Mouse (Mus musculus) embryonic stem cell, embryonic (primary cell): ENCODE results near the gene Ppp6r1.

Experiments
- CTCF ChIA-PET, 4 experiments: fragments of 300-600 bp in 2 of 4; fragments of 350-600 bp in 2 of 4; sonication (Branson Sonifier 250); formaldehyde crosslinking; loops; one replicate each; lab custom pipeline; 2022; ENCODE audit warnings: inconsistent platforms in 2 of 4; lab: Charles Lee
- POLR2A ChIA-PET, 4 experiments: fragments of 300-600 bp in 2 of 4; fragments of 350-600 bp in 2 of 4; sonication (Branson Sonifier 250); formaldehyde crosslinking; loops; one replicate each; lab custom pipeline; 2022; ENCODE audit warnings: antibody characterized with exemption in 4 of 4, inconsistent platforms in 1 of 4; lab: Charles Lee

Gene Ppp6r1

DNA sequence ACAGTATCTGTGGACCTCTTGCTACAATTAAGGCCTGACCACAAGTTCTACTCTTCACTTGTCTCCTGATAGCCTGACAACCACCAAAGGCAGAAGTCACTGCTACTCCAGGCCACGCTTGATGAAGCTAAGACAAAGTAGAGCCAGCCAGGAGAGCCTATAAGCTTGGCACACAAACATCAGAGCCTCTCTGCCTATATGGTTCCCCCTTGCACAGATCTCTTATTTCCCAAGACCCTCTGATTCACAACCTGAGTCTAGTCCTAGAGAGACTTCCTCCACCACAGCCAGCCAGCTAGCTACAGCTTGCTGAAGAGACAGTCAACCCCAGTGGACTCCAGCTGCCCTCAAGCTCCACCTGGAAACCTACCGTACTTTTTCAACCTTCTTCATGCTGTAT is 10.8 kb downstream of the Ppp6r1 start:
- CTCF ChIA-PET: interaction anchor here in 3 of 4 experiments (0.5 to 1.4 kb wide), 4 partner anchors 45 to 366 kb away, joined by 3 to 16 read pairs (median 5); partner anchors contain the start of gene Zfp524 (in 1 of the 3)
- POLR2A ChIA-PET: interaction anchor here (0.5 to 2.6 kb wide), 23 partner anchors 8 to 403 kb away, joined by 3 to 13 read pairs (median 4); partner anchors contain the start of genes Ppp6r1 (in 2 of the 4), Rpl28 (in 2 of the 4), Cox6b2 (in 1 of the 4) and Fiz1 (in 1 of the 4)

DNA sequence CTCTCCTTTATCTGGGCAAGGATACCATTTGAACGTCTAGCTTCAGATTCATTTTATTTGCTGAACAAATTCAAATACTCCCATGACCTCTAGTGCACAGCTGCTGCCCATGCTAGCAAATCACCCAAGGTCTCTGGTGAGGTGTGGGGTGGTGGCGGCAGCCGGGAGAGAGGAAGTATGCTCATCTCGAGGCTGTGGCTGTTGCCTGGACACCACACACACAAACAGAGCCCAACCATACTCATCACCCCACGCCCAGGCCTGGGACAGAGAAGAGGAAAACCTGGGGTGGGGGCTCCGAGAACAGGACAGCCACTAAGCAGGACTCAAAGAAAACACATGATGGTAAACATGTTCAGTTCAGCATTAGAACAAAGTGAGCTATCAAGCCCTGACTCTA is 11.5 kb downstream of the Ppp6r1 start:
- CTCF ChIA-PET: interaction anchor here in 2 of 4 experiments (0.6 to 1.4 kb wide), 4 partner anchors 11 to 367 kb away, joined by 3 to 16 read pairs (median 6); partner anchors contain the start of gene Zfp524 (in 1 of the 2)
- POLR2A ChIA-PET: interaction anchor here in 3 of 4 experiments (0.5 to 2.6 kb wide), 28 partner anchors 9 to 404 kb away, joined by 3 to 13 read pairs (median 4); partner anchors contain the start of genes Ppp6r1 (in 2 of the 3), Cox6b2 (in 1 of the 3), Fiz1 (in 1 of the 3) and Hspbp1 (in 1 of the 3)

DNA sequence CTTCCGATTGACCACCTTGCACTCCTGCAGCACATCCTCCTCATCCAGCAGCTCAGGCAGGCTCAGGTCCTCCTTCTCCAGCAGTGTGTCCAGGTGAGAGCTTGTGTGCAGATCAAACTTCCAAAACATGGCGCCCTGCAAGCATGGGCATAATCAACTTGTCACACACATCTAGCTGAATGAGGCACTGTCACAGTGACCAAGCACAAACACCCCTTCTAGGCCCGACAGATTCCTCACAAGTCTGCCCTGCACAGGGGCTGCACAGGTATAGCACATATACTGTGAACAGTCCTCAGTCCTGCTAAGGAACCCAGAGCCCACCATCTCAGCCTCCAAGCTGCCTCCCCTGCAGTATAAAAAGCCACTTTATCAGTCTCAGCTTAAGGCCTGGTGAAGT is 12.0 kb downstream of the Ppp6r1 start:
- CTCF ChIA-PET: interaction anchor here in 2 of 4 experiments (0.6 to 1.4 kb wide), 3 partner anchors 10 to 160 kb away, joined by 3 to 5 read pairs (median 3); no protein-coding TSS in a partner anchor

DNA sequence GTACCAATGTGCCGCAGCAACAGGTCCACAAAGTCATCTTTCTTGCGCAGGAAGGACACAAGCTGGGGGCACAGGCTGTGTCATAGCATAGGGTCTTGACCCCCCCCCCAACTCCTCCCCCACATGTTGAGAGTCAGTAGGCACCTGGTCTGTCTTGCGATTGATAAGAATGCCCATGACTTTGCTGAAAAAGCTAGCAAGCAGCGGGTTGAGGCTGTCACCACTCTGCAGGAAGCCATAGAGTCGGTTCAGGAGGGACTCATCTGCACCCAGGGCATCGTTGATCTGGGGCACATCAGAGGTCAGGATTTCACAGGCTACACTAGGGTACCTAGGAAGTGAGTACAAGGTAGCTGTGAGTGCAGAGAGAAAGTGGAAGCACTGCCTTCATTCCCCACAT is 15.6 kb downstream of the Ppp6r1 start:
- ChIA-PET CTCF (no interaction called here), POLR2A (interaction anchor here in 2 of 4 experiments (0.5 to 3.1 kb wide), 7 partner anchors 13 to 169 kb away, joined by 3 to 13 read pairs (median 8); partner anchors contain the start of genes Ube2s (in 2 of the 2), Hspbp1 (in 1 of the 2) and Ppp6r1 (in 1 of the 2))

More for the DNA sequence above, 12.0 kb downstream of the Ppp6r1 start:
- POLR2A ChIA-PET: interaction anchor here in 3 of 4 experiments (0.7 to 2.6 kb wide), 23 partner anchors 10 to 254 kb away, joined by 3 to 13 read pairs (median 4); partner anchors contain the start of genes Ppp6r1 (in 2 of the 3), Cox6b2 (in 1 of the 3), Hspbp1 (in 1 of the 3) and Rpl28 (in 1 of the 3)

DNA sequence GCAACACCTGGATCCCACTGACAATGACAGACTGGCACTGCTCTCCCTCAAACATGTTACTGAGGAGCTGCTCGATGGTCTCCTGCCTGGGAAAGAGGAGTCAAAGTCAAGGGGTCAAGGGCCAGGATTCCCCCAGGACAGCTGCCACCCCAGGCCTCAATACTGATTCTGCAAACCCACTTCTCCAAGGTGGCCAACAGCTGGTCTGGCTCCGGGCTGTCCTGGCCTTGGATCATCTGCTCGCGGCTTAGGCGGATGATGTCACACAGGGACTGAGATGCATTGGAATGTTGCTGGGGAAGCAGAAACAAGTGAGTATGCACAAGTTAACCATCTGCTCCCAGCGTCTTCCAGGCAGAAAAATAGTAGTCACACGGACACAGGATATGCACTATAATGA is 16.9 kb downstream of the Ppp6r1 start:
- CTCF ChIA-PET: interaction anchor here in 1 of 4 experiments (2.1 kb wide), 1 partner anchor 18 kb away, joined by 6 read pairs; no protein-coding TSS in a partner anchor
- POLR2A ChIA-PET: interaction anchor here in 3 of 4 experiments (0.5 to 3.1 kb wide), 16 partner anchors 14 to 171 kb away, joined by 3 to 13 read pairs (median 4); partner anchors contain the start of genes Cox6b2 (in 2 of the 3), Ube2s (in 2 of the 3), Hspbp1 (in 1 of the 3) and Ppp6r1 (in 1 of the 3)

DNA sequence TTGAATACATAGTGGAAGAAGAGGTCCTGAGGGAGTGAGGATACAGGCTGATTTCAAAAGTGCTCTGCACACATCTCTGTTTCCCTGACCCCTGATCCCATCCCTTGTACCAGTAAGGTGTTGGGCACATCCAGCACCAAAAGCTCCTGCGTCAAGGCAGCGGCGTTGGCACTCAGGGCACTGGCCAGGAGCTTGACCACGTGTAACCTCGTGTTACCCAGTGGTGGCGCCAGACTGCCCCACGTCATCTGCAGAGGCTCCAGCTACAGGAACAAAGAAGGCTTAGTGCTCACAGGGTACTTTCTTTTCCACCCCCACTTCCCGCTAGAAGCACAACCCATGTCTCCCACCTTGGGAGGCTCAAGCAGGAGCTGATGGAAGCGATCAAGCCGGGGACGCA is 17.7 kb downstream of the Ppp6r1 start:
- ChIA-PET POLR2A (interaction anchor here in 2 of 4 experiments (0.6 to 3.1 kb wide), 17 partner anchors 11 to 180 kb away, joined by 3 to 13 read pairs (median 4); partner anchors contain the start of genes Cox6b2 (in 2 of the 2), Rpl28 (in 2 of the 2), Ppp6r1 (in 1 of the 2) and Ube2s (in 1 of the 2)), CTCF (interaction anchor here in 2 of 4 experiments (0.5 to 2.1 kb wide), 4 partner anchors 17 to 315 kb away, joined by 3 to 6 read pairs (median 5); no protein-coding TSS in a partner anchor)

DNA sequence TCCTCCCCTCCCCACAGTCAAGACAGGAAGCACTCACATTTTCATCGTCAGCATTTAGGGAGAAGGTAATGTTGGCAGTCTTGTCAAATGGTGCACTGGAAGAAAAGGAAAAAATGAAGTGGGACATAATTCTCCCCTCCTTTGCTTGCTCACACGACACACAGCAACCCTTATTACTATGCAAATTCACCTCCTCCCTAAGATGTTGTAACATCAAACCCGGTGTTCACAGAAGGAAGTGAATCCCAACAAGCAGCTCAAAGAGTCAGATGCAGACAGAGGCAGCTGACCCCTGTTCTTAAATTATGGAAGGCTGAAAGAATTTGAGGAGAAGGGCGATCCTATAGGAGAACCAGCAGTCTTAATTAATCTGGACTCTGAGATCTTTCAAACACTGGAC is 22.6 kb downstream of the Ppp6r1 start:
- POLR2A ChIA-PET: interaction anchor here in 2 of 4 experiments (0.6 to 1.2 kb wide), 4 partner anchors 16 to 176 kb away, joined by 3 to 6 read pairs (median 3); partner anchors contain the start of gene Cox6b2 (in 1 of the 2)
- CTCF ChIA-PET: interaction anchor here in 2 of 4 experiments (0.7 kb wide), 2 partner anchors 12 to 88 kb away, joined by 3 to 4 read pairs; no protein-coding TSS in a partner anchor

DNA sequence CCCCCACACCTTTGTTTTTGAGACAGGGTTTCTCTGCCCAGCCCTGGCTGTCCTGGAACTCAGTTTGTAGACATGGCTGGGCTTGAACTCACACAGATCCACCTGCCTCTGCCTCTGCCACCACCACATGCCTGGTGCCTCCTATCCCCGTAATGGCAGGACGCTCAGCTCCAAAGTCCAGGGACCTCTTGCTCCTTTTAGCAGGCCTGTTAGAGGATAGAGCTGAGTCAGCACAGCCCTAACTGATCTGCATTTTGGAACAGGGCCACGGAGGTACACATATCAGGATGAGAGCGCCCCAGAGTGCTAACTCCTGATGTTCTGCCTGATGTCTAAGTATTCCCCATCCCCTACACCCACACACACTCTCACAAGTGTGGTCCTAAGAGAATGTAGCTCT is 27.8 kb downstream of the Ppp6r1 start, which contains the start of gene Tmem86b:
Tmem86b (minus strand) TSS at position 392 of the 400 bp plus-strand sequence.
- CTCF ChIA-PET: interaction anchor here in 1 of 4 experiments (0.6 kb wide), 1 partner anchor 104 kb away, joined by 3 read pairs; no protein-coding TSS in a partner anchor
- POLR2A ChIA-PET: interaction anchor here in 1 of 4 experiments (0.6 to 1.7 kb wide), 3 partner anchors 50 to 181 kb away, joined by 4 read pairs; partner anchors contain the start of gene Ube2s

DNA sequence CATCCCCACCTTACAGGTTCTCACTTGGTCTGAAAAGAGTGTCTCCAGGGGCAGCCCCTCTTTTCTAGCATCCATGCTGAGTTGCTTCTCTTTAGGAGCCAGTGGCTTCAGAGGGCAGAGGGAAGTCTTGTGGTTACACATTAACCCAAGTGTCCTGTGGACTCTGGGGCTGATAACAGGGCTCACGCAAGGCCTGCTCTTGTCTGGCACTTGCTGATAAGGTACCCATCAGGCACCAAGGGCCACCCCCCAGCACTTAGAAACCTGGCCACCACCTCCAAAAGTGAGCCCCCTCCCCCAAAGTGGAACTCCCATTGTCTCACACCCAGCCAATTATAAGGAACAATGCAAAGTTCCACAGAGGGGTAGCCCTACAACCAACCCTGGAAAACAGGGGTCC is 28.6 kb downstream of the Ppp6r1 start:
- POLR2A ChIA-PET: interaction anchor here in 2 of 4 experiments (1.0 to 1.7 kb wide), 2 partner anchors 162 to 182 kb away, joined by 3 to 4 read pairs; partner anchors contain the start of genes Rpl28 (in 1 of the 2) and Ube2s (in 1 of the 2)
- CTCF ChIA-PET: no interaction called here

DNA sequence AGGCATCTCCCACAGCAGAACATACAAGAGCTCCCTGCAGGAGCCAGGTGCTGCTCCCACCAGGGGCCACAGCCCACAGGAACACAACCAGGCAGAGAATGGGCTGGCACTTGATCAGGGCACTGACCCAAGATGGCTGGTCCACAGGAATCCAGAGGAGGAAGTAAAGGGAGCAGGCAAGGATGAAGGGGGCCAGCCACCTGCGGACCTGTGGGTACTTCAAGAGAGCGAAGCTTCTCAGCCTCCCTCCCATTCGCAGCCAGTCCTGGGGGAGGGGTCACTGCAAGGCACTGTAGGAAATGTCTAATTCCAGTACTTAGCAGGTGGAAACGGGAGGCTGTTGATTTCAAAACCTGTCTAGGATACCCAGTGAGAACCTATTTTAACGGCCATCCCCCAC is 29.2 kb downstream of the Ppp6r1 start:
- POLR2A ChIA-PET: interaction anchor here in 2 of 4 experiments (1.0 to 1.2 kb wide), 3 partner anchors 122 to 169 kb away, joined by 3 read pairs; partner anchors contain the start of gene Rpl28 (in 1 of the 2)

DNA sequence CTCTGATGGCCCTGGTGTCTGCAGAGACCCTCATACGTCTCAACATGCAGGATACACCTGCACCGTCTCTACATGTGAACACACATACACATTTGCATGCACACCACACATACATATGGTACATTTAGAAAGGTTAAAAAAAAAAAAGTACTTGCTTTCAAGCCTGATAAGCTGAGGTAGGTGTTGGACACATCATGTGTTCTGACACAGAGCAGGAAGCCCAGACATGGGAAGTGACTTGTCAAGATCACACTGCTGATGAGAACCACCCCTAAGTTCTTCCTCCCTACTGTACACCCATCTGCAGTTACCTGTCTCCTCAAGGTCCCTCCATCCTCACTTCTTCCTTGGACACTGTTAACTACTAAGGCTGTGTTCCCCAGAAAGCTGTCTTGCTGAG is 32.9 kb downstream of the Ppp6r1 start:
- CTCF ChIA-PET: interaction anchor here in 2 of 4 experiments (0.6 to 1.1 kb wide), 2 partner anchors 77 to 181 kb away, joined by 3 read pairs; no protein-coding TSS in a partner anchor
- POLR2A ChIA-PET: interaction anchor here in 2 of 4 experiments (1.0 to 1.6 kb wide), 5 partner anchors 14 to 114 kb away, joined by 3 to 5 read pairs (median 3); partner anchors contain the start of gene Kmt5c (in 1 of the 2)

More for the DNA sequence above, 29.2 kb downstream of the Ppp6r1 start:
- CTCF ChIA-PET: interaction anchor here in 2 of 4 experiments (0.6 kb wide), 2 partner anchors 177 to 504 kb away, joined by 3 read pairs; no protein-coding TSS in a partner anchor

DNA sequence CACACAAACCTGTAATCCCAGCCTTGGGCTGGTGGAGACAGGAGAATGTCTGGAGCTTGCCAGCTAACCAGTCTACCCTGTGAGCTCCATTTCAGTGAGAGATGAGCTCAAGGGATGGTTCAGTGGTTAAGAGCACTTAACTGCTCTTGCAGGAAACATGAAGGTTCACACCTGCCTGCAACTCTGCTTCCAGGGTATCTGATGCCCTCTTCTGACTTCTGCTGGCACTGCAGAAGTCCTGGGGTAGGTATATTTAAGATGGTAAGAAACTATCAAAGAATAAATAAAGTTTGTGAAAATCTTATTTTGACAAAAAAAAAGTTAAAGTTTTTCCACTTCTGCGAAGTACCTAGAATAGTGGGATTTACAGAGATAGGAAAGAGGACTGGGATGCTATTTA is 34.5 kb downstream of the Ppp6r1 start:
- ChIA-PET POLR2A (interaction anchor here in 3 of 4 experiments (1.0 to 2.4 kb wide), 7 partner anchors 12 to 276 kb away, joined by 3 to 8 read pairs (median 3); partner anchors contain the start of genes Dnaaf3 (in 1 of the 3), Rpl28 (in 1 of the 3) and Ube2s (in 1 of the 3)), CTCF (interaction anchor here (0.6 to 1.8 kb wide), 19 partner anchors 9 to 340 kb away, joined by 3 to 11 read pairs (median 4); partner anchors contain the start of genes Isoc2a (in 1 of the 4), Kmt5c (in 1 of the 4), Rpl28 (in 1 of the 4) and Tmem238 (in 1 of the 4))

DNA sequence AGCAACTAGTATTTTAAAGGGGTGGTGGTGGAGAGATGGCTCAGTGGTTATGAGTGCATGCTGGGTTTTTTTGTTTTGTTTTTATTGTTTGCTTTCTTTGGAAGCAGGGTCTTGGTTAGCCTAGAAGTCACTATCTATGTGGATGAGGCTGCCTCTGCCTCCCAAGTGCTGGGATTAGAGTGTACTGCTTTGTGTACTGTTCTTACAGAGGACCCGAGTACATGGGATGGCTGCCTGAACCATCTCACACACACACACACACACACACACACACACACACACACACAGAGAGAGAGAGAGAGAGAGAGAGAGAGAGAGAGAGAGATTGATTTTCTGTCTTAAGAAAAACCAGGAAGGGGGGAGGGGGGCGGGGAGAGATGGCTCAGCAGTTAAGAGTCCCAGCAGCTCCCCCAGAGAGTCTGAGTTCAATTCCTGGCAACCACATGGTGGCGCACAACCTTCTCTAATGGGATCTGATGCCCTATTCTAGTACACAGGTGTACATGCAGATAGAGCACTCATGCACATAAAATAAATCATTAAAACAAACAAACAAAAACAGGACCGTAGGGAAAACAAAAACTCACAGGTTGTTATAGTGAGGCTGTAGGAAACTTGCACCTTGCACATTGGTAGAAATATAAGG is 35.2 kb downstream of the Ppp6r1 start:
- ChIA-PET POLR2A (interaction anchor here in 3 of 4 experiments (0.7 to 2.4 kb wide), 11 partner anchors 9 to 243 kb away, joined by 3 to 8 read pairs (median 3); partner anchors contain the start of genes Ube2s (in 2 of the 3), Cox6b2 (in 1 of the 3), Dnaaf3 (in 1 of the 3) and Rpl28 (in 1 of the 3)), CTCF (interaction anchor here (0.6 to 1.8 kb wide), 29 partner anchors 8 to 390 kb away, joined by 3 to 11 read pairs (median 4); partner anchors contain the start of genes Isoc2a (in 1 of the 4), Kmt5c (in 1 of the 4), Tmem238 (in 1 of the 4) and Tnni3 (in 1 of the 4))

DNA sequence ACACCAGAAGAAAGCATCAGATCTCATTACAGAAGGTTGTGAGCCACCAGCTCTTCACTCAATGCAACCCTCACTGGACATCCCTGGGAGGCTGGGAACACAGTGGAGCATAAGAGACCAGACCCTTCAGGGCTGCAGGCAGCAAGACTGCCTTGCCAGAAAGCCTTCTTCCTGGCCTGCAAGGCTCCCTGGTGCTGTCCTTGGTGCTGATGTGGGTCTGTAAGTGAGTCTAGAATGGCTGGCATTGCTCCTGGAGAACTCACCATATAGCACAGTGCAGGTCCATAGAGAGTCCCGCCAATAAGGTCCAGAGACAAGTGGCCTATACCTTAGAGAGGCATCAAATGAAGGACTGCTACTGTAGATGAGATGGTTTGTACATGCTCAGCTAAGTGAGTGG is 38.8 kb downstream of the Ppp6r1 start:
- ChIA-PET CTCF (interaction anchor here in 1 of 4 experiments (0.6 kb wide), 1 partner anchor 59 kb away, joined by 4 read pairs; no protein-coding TSS in a partner anchor), POLR2A (interaction anchor here in 3 of 4 experiments (0.6 to 1.4 kb wide), 4 partner anchors 173 to 247 kb away, joined by 3 to 4 read pairs (median 3); partner anchors contain the start of genes Rpl28 (in 1 of the 3) and Ube2s (in 1 of the 3))

DNA sequence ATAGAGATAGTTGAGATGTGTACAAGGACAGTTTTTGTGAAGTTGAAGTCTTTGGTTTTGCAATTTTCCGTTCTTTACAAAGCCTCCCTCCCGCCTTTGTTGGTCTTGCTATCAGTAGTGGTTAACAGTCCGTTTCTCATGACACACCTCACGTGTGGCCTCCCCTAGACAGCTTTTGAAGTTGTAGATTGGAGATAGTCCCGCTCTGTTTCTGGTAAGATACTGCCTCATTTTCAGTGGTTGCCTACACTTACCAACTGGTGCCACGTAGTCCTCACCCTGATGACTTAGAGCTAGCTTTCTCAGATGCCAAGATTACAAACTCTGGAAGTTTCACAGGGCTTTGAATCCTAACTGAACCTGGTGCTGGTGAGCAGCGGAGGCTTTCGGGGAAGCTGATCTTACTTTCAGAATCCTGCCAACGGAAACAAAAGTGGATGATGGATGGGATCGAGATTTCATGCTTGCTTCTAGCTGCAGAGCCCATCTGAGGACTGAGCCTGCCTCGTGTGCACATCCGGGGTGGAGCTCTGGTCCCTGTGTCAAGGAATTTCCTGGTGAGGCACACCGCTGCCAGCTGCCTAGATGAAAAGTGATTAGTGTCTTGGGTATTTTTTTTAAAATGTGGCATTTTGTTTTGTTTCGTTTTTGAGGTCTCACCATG is 44.9 kb downstream of the Ppp6r1 start:
- CTCF ChIA-PET: interaction anchor here in 3 of 4 experiments (0.6 to 1.1 kb wide), 3 partner anchors 10 to 291 kb away, joined by 3 to 5 read pairs (median 3); no protein-coding TSS in a partner anchor

DNA sequence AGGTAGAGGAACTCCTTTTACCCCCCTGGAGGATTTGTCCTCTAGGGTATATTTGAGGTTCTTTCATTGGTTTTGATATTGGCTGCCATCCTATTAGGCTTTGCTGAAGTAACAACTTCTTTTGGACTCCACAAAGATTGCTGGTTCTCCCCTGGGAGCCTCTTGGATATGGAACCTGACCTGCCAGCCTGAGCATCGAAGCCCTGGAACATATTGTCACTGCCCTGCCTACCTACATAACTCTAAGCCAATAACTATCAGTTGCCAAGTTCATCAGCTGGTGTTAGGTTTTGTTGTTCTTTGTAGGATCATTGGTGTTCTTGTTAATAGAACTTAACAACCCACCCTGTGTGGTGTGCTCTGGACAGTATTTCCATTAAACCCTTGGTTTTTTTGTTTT is 45.9 kb downstream of the Ppp6r1 start:
- ChIA-PET POLR2A (interaction anchor here in 2 of 4 experiments (1.2 to 2.0 kb wide), 3 partner anchors 140 to 180 kb away, joined by 5 to 6 read pairs (median 5); partner anchors contain the start of genes Rpl28 (in 2 of the 2) and Cox6b2 (in 1 of the 2)), CTCF (interaction anchor here in 1 of 4 experiments (0.6 kb wide), 1 partner anchor 69 kb away, joined by 3 read pairs; no protein-coding TSS in a partner anchor)

More for the DNA sequence above, 44.9 kb downstream of the Ppp6r1 start:
- POLR2A ChIA-PET: interaction anchor here in 3 of 4 experiments (0.5 to 1.1 kb wide), 7 partner anchors 112 to 394 kb away, joined by 3 to 7 read pairs (median 3); partner anchors contain the start of genes Ube2s (in 2 of the 3), Ppp1r12c (in 1 of the 3) and Ssc5d (in 1 of the 3)
